Mouse (Mus musculus) heart, adult 9 months (tissue): ENCODE data around the gene Snrnp40.

ENCODE experiments used
- DNase-seq, 2 experiments: peaks; one replicate each; pipeline ENCODE4 v3.0.0; 2022; ENCODE audit warnings: low spot score in 2 of 2

Snrnp40 gene

DNA sequence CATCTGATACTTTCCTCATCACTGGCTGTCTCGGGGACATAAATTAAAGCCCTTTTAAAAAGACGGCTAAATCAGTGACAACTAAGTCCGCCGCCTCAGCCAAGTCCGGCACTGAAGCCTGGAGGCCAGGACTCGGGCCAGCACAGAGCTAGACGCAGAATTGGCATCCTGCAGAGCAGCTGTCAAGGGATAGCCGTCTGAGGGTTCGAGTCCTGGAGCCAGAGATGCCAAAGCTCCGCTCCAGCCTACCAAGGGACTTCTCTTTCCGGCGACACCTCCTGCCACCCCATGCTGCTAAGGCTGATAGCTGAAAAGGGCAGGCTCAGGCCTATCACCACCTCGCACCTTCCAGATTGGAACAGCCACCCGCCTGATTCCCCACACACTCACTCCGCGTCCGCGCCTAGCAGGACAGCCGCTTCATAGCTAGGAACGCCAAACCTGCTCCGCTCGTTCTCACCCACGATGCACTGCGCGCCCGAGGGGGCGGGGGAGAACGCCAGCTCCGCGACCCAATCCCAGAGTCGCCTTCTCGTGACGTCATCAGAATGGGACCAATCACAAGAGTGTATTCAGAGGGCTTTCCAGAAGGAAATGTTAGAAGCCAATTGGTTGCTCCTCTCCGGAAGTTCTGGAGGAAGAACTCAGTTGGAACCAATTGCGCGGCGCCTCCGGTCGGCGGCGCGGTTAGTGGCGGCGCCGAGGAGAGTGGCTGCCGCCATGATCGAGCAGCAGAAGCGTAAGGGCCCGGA is at the start of gene Snrnp40, which contains the start of gene Zcchc17:
Gene Snrnp40 (plus strand): TSS at position 647 of the 752 bp plus-strand sequence.
Gene Zcchc17 (minus strand): TSS at position 458 of the 752 bp plus-strand sequence.
- DNase-seq = peak; percentile 99

DNA sequence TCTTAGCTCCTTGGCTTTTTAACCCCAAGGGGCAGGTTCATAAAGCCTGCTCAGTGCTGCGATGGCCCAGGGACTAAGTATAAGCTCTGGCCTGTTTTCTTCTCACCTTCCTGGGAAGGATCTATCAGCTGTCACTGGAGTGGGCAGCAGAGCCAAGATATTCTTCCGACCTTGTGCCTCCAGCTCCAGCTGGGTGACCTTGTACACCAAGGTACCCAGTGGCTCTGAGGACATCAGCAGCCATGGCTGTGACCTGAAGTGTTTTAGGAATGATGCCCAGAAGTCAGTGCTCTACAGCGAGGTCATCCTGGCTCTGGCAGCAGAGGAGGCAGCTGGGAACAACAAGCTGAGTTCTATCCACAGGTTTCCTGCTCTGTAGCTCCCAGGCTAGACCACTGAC is 47.4 kb upstream of the Snrnp40 start:
- DNase-seq = peak; percentile 73 to 75

DNA sequence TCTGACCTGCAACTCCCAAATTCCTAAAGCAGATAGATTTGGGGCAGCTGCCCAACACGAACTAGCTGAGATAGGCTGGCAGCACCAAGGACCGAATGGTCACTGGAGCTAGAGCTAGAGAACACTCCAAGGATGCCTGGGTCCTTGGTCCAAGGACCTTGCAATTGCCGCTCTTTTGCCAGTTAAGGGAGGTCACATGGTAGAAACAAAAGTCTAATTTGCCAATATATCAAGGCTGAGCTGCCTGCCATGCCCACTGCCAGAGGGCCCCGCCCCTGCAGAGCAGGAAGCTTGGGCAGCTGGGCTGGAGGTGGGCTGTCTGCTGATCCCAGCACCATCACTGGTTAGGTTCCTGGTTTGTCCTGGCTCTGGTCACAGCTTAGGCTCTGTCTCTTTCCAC is 46.4 kb upstream of the Snrnp40 start:
- DNase-seq = no peak

DNA sequence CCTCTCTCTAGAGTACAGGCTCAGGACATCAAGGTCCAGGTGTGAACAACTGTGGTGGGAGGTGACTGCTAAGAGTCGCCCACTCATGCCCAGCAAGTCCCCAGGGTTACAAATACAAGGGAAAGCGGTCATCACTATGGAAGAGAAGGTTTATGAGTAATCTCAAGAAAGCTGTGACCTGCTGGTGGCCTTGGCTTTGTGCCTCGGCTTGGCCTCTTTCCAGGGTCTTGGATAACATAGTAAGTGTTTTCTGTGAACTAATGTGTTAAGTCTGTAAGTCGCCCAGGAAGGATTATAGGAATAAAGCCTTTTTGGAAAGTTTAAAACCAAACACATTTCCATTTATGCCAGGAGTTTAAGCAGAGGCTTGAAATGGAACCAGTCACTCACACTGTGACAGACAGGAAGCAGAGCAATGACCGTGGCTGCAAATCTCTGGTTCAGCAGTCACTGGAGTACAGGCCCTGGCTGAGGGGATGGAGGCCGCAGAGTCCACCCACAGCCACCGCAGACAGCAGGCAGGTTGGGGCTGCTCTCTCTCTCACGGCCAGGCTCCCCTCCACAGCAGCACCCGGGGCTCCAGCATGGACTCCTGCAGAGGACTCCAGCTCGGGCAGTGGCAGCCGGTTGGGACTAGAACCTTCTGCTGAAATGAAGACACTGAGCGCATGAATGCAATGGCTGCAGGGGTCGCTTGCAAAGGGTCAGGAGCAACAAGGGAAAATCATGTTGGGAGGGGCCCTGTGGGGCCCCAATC is 44.0 kb upstream of the Snrnp40 start:
- DNase-seq = no peak

DNA sequence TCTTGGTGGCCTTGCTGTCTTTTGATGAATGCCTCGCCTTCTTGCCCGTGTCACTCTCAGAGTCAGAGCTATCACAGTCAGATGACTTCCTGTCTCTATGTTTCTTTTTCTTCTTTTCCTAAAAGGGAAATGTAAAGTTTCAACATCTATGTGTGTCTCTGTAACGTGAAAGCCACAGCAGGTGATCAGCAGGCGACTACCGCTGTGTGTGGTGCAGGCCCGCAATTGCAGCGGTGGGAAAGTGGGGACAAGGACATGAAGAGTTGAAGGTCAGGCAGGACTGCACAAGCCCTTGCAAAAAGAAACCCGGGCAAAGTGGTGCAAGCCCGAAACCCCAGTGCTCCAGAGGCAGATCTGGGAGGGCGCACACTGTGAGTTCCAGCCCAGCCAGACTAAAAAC is 43.2 kb upstream of the Snrnp40 start:
- no peak for DNase-seq

GRCm38 (mm10) chr4:130318122-130318521 is 41.8 kb upstream of the Snrnp40 start:
- no peak for DNase-seq

- no peak for DNase-seq
These were observed 40.4 kb upstream of the Snrnp40 start for GRCm38 (mm10) chr4:130319564-130319963.

DNA sequence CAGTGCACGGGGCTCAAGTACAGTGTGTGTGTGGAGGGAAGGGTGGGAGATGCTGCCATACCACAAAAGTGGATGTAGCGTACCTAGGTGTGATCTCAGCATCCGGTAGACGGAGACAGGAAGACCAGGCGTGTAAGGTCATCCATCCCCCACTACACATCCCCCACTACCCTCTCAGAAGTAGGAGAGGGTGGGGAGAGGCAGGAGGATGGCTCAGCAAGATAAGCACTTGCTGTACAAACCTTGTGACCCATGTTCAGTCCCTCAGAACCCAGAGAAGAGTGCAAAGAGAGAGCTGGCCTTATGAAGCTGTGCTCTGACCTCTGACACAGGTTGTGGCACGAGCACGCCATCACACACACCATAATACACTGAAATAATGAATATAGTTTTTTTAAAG is 38.3 kb upstream of the Snrnp40 start:
- no peak for DNase-seq

DNA sequence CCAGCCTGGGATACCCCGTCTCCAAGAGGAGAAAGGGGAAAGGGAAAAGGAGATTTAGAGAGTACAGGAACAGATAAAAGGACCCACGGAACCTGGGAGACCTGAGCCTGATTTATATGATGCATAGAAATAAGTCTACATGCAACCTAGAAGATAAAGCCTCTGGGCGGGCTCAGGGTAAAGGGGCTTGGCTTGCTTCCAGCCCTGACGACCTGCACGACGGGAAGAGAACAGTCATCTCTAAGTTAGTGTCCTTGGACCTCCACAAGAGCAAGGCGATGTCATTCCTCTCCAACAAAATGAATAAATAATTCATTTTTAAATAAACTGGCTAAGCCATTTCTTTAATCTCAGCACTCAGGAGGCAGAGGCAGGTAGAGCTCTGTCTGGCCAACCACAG is 37.4 kb upstream of the Snrnp40 start:
- DNase-seq = no peak

GRCm38 (mm10) chr4:130323165-130323564 is 36.8 kb upstream of the Snrnp40 start:
- no peak for DNase-seq

DNA sequence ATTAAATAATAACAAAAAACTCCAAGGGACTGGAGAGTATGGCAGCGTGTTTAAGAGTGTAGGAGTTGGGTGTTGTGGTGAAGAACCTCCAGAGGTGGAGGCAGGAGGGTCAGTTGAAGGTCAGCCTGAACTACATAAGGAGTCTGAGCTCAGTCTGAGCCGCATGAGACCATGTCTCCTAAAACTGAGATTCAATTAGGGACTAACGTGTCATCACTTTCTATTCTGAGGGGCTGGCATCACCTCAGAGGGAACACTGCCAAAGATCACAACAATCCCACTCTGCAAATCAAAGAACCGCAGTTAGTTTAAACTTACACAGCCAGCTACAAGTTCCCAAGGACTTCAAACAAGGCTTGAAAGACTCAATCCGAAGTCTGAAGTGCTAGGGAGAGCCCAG is 36.3 kb upstream of the Snrnp40 start:
- peak in 1 of 2 experiments; percentile 60 for DNase-seq

GRCm38 (mm10) chr4:130325446-130325845 is 34.5 kb upstream of the Snrnp40 start:
- no peak for DNase-seq

DNA sequence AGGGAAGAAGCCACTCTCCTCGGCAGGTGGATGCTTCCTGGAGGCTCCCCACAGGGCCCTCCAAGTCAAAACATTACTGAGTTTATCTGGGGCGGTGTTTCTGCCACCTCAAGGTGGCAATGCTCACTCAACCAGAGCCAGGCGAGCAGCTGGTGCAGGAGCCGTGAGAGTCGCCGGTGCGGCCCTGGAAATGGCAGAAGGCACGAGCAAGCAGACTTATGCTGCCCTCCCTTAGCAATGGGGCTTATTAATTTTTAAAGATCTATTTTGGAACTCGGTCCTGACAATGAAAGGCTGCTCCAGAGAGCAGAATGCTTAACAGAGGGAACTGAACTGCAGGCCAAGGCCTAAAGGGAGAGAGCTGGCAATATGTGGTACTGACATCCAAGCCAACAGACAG is 32.6 kb upstream of the Snrnp40 start:
- DNase-seq = no peak

DNA sequence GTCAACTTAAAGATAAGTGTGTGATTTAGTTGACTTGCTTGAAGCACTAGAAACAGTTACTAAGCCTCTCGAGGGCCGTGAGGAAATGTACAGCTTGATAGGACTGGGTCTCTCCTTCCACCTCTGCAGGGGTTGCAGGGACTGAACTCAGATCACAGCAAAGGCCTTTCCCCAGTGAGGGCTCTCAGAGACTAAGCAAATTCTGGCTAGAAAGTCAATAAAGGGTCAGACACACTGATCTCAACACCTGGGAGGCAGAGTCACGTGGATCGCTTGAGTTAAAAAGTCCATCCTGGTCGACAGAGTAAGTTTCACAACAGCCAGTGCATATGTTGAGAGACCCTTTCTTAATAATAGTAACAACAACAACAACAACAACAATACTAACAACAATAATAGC is 24.1 kb upstream of the Snrnp40 start:
- no peak for DNase-seq

DNA sequence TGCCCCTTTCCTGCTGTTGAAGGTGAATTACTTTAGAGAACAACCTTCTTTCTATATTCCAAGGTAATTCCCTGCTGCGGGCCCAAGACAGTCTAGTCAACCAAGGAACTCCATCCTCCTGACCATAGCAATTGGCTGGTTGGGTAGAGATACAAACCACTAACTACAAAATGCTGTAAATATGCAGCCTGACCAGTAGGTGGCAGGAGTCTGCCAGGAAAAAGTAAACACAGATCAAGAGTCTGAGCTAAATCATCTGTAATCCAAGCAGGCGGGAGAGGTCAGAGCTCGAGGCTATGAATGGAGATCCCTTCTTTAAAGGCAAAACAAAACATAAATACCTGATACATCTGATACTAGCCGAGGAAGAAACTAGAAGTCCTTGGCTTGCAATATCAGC is 18.2 kb upstream of the Snrnp40 start:
- peak in 1 of 2 experiments; percentile 29 for DNase-seq

DNA sequence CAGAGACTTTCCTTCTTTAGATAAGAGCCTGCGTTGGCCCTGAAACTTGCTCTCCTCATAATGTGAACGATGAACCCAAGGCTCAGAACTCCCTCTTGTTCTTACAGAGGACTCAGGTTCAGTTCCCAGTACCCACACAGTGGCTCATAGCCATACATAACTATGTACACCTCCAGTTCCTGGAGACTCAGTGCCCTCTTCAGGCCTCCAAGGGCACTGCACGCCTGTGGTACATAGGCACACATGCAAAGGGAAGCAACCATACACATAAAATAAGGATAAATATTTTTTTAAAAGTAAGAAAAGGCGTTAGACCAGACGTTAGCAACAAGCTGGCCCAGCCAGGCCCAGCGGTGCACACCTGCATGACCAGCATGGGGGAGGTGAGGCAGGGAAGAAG is 10.3 kb upstream of the Snrnp40 start:
- DNase-seq = no peak

- no peak for DNase-seq
These were observed 9.1 kb upstream of the Snrnp40 start for GRCm38 (mm10) chr4:130350690-130351422.

GRCm38 (mm10) chr4:130352588-130352987 is 7.3 kb upstream of the Snrnp40 start:
- DNase-seq = no peak

- DNase-seq = no peak
These were observed 2.0 kb upstream of the Snrnp40 start for GRCm38 (mm10) chr4:130357946-130358345.

DNA sequence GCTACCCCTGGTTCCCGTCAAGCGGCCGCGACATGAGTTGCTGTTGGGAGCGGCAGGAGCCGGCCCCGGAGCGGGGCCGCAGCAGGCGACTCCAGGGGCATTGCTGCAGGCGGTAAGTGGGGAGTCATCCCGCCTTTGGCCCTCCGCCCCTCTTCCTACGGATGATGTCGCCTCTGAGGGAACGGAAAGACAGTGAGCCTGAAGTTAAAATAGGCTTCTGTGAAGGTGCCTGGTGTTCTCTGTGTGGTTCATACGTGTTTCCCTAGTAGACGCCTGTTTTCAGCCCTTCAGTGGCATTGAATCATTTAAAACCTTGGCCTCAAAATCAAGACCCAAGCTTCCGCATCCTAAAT is 282 bp downstream of the Snrnp40 start:
- DNase-seq = no peak

GRCm38 (mm10) chr4:130376675-130377074 is 16.7 kb downstream of the Snrnp40 start:
- no peak for DNase-seq

- no peak for DNase-seq
These were observed 17.6 kb downstream of the Snrnp40 start for GRCm38 (mm10) chr4:130377500-130377899.

DNA sequence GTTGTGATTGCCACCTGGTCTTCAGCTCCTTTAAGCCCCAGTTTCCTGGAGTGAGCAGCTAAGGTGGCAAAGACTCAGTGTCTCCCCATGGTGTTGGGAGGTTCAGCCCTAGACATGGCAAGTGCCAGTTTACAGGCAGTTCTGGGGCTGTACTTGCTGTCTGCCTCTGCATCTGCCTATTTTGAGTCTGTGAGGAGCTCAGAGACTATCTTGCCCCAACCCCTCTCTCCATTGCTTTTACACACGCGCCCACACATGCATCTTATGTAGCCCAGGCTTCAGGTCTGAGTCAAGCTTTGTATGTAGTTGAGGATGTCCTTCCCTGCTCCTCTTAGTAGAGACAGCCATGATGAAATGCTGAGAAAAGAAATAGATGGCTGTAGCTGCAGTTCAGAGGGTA is 19.2 kb downstream of the Snrnp40 start:
- no peak for DNase-seq
